Mouse (Mus musculus) mouse embryonic stem cell (cell line): ENCODE data around the gene Asdurf.
"Not testable (repeated sequence)": the region's sequence is repeated elsewhere in the genome, so short reads cannot be mapped to it uniquely, and the experiment has no call there.

Source experiments
- in situ Hi-C, 2 experiments: fragments of 300-500 bp; cut with MboI; formaldehyde crosslinking; loops; 1 replicate in 1 of 2; 3 replicates in 1 of 2; pipeline ENCODE4 v1.14.3; 2019 to 2020; ENCODE audit warnings: low sequenced_read_pairs in 2 of 2, low pct_unique_long_range_greater_than_20kb in 1 of 2, mixed read lengths in 1 of 2; ENCODE audit not compliant: unreplicated experiment in 1 of 2

Gene Asdurf

DNA sequence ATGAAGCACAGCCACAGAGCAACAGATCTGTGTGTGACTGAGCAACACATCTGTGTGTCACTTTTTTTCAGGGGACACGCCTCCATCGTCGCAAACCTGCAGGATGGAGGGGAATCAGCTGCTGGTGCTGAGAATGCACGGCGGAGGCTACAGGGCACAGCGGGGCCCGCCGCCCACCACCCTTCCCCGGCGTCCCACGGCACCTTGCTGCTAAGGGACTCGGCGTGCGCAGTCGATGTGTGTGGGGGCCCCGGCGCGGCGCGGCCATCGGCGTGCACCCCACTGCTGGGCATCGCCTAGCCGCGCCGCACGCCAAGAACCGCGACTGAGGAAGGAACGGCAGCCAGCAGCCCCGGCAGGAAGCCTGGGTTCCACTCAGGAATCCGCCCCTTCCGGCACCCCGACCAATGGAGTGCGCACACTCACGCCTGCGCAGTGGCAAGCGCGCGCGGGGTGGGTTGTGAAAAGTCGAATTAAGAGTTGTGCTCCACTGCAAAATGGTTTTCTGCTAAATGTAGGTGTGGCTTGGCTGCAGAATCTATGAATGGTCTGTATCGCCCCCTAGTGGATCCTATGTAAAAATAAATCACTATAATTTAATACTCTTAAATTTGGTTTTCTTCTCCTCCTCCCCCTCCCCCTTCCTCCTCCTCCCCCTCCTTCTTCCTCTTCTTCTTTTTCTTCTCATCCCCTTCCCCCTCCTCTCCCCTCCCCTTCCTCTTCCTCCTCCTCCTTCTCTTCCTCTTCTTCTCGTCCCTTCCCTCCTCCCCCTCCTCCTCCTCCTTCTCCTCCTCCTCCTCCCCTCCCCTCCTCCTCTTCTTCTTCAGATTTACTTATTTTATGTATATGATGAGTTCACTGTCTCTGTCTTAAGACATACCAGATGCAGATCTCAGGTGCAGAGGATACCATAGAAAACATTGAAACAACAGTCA lies at the start of gene Asdurf, which contains the start of the genes Gm28551 and Asnsd1:
Gene Asdurf, minus strand, starts transcription at position 293 of the 935 bp plus-strand sequence.
Gene Gm28551, minus strand, starts transcription at position 341 of the 935 bp plus-strand sequence.
Gene Asnsd1, minus strand, starts transcription at position 426 of the 935 bp plus-strand sequence.
- in situ Hi-C loops, result loop anchor here in 1 of 2 experiments (25.0 kb wide), 1 partner anchor 290 kb away; the partner anchor contains the start of gene Mstn

DNA sequence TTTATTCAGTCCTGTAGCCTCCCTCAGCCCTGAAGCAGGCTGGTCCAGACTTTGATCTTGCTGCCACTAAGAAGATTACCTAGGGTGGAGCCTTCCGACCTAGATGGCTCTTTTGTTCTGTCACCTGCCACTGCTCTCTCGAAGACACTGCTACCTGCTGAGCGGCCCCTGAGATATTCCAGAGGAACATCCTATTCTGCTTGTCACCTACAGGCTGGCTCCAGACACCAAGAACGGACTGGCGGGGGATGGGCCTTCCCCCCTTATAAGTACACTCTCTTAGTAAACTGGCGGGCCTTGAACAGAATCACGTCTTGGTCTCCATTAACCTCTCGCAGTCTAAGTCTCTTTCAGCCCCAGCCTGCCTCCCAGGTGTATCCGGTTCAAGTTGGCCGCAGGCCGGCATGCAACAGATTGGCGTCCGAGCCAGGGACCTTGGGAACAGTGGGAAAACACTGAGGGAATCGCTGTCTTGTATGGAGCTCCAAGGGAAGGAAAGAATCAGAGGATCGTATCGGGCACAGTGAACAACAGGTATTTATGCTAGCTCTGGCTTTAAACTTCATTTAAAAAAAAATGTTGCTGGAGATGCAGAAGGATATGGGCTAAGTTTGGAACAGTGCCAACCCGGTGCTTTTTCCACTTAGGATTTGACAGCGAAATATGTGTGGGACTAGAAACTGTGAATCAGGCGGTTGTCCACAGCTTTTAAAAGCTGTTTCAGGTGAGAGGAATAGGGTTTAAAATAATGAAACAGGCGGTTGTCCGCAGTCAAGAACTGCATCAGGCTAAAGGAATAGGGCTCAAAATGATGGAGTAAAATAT lies 41.7 kb upstream of the Asdurf start:
- in situ Hi-C loops, result not testable (repeated sequence)

DNA sequence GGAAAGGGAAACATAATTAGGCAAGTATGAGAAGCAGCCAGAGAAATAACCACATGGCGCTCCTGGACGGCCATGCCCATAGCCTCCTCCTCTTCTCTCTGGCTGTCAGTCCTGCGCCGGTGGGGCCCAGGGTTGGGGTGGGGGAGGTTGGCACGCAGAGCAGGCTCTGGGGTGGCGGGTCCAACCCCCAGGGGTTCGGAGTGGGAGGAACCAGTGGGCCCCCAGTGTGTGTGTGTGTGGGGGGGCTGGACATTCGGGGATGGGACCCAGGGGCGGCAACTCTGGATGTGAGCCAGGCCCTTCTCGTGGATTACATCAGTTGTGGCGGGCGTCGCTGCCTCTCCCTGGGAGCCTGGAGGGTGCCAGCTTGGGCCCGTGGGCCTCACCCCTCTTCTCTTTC lies 36.3 kb upstream of the Asdurf start:
- in situ Hi-C loops, result no loop called here

DNA sequence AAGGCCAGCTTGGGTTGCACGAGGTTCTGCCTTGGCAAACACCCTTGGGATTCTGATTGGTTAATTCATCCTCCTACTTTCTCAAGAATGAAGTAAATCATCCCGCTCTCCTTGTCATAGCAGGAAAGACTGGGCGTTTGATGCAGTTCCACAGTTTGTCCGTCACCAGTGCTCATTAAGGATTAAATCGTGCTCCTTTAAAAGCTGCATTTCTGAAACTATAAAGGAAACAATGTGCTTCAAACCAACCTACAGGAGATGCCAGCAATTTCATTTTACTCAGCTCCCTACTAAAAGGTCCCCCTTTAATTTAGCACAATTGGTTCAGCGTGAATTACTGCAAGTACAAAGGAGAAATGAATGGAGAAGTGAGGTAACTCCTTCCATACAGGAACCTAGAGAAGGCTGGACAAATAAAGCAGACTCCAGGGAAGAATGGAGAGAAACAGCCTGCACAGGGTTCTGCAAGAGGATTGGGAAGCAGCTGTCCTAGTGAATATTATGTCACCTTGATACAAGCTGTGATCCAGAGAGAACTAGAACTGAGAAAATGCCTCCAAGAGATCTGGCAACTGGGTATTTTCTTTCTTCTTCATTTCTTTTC lies 31.8 kb upstream of the Asdurf start:
- in situ Hi-C loops, result no loop called here

DNA sequence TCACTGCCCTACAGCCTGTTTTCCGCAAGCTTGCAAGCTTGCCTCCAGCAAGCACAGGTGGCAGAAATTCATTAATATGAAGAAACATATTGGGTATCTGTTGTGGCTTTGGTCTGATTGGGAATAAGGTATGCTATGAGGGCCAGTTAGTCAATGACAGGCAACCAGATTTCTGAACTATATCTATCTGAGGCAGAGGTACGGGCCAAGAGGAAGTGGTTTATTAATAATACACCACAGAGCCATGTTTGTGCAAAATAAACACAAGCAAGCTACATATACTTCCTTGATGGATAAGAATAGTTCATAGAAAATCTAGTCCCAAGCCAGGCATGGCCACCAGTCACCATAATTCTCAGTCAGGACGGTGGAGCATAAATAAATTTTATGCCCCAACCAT lies 25.3 kb upstream of the Asdurf start:
- in situ Hi-C loops, result no loop called here

DNA sequence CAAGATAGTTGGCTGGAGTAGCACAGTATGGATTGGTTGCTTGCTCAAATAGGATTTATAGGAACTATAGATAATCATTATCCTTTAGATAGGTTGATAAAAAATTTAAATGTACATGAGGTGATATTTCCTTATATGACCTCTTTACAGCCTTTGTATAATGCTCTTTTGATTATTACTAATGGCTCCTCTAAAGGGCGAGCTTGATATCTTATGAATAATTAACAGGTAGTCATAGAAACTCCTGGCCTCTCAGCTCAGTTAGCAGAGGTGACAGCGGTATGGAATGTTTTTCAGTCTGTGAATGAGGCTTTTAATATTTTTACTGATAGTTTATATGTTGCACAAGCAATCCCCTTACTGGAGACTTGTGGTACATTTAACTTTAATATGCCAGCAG lies 23.5 kb upstream of the Asdurf start:
- in situ Hi-C loops, result not testable (repeated sequence)

DNA sequence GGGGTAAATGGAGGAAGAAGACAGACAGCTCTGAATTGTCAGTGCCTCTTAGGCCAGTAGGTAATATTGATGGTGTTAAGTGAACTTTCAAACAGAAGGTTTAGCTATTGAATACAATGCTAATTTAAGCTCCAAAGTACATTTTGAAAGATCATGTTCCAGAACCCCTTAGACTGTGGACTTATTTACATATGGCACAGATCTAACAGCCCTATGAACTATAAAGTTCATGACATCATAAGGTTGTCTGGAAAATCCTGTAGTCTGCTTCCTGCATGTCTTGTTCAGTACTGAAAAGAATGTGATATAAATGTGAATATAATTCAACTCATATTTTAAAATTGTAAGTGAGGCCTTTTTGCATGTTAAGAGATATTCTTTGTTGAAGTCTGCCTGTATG lies 6.6 kb upstream of the Asdurf start:
- in situ Hi-C loops, result loop anchor here in 1 of 2 experiments (25.0 kb wide), 1 partner anchor 297 kb away; the partner anchor contains the start of gene Mstn

DNA sequence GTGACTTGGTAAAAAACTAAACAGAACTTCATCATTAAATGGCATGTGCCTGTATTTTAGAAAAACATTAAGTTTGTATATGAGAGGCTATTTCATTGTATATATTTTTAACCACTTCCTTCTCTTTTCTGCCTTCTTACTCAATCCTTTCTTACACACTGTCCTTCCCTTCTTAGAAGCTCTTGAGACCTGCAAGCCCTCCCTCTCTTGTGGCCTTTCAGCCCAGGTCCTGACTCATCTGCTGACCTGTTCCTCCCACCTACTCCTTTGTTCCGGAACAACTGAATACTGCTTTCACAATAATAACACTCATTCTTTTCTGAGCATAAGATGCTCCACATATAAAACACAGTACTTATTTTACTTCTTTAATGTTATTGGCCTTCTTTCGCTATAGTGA lies 11.3 kb downstream of the Asdurf start:
- in situ Hi-C loops, result no loop called here

DNA sequence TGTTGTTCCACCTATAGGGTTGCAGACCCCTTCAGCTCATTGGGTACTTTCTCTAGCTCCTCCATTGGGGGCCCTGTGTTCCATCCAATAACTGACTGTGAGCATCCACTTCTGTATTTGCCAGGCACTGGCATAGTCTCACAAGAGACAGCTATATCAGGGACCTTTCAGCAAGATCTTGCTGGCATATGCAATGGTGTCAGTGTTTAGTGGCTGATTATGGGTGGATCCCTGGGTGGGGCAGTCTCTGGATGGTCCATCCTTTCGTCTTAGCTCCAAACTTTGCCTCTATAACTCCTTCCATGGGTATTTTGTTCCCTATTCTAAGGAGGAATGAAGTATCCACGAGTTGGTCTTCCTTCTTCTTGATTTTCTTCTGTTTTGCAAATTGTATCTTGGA lies 15.0 kb downstream of the Asdurf start:
- in situ Hi-C loops, result not testable (repeated sequence)

DNA sequence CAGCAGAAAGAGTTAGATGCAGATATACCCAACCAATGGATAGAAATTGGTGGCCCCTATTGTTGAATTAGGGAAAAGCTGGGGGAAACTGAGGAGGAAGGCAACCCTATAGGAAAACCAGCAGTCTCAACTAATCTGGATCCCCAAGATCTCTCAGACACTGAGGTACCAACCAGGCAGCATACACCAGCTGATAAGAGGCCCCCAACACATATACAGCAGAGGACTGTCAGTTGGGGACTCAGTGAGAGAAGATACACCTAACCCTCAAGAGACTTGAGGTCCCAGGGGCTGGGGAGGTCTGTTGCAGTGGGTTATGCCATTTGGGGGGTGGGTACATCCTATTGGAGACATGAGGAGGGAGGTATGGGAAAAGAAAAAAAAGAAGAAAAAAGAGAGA lies 17.0 kb downstream of the Asdurf start:
- in situ Hi-C loops, result no loop called here

DNA sequence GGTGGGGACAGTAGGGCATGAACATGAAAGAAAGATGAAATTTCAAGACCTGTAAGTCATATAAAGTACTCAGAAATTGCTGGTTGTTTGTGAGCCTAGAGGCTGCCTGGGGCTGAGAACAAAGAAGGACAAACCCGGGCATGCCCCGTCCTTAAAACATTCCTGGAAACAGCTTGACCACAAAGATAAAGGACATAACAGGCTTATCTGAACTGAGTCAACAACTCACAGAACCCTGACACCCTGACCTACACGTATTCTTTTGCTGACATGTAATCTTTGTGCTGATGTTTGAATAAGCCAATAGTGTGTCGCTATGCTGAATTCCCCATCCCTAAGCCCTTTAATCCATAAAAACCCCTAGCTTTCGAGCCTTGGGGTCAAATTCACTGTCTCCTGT lies 18.9 kb downstream of the Asdurf start:
- in situ Hi-C loops, result not testable (repeated sequence)

DNA sequence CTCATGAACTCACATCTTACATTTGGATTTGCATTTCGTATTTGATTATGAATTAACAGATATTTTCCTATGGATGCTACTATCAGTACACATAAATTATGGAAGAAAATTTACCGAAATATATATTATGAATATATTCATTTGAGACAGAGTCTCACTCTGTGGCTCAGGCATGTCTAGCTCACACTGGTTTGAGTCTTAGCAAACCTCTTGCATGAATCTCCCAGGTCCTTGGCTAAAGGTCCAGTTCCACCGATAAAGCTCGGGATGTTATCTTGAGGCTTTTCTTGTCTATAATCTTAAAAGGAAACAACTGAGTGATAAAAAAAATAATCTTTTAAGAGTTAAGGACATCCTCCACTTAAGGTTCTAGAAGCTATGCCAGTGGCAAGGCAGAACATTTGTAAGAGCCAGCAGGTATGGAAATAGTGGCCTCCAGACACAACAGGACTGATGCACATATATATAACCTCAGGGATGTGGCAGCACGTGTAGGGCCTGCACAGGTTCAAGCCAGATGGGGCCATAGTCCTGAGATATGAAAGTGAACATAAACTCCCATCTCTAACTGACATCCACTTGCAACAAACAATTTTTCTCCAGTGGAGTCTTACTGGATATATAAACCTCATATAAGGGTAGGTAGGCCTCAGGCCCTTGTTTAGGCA lies 27.5 kb downstream of the Asdurf start:
- in situ Hi-C loops, result no loop called here

DNA sequence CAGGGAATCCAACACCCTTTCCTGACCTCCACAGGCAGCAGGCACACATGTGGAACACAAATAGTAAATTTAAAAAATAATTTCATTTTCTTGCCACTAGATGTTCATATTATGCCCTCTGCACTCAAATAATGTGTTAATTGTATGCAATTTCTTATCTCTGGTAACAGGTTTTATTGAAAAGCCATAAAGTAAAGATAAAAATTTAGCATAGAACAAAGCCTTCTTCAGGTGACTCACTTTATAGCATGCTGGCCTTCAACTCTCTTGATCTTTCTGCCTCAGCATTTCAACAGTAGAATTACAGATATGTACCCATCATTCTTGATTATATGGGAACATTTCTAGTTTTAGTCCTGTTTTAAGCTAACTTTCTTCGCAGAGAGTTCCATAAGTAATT lies 28.1 kb downstream of the Asdurf start:
- in situ Hi-C loops, result no loop called here

DNA sequence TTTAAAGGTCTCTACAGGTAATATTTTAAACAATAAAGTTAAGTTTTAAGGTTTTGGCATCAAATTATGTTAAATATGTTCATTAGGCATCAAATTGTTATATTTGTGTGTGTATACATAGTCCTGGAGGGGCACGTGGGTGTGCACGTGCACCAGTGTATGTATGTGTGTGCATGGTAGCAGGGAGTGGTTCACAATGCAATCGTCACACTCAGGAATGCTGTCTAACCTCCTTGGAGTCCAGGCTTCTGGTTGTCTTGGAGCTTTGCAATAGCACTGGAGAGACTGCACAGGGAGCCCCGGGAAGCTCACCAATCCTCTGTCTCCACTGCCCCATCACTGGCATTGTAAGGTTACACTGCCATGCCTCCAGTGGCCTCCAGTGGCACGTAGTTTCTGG lies 29.2 kb downstream of the Asdurf start:
- in situ Hi-C loops, result no loop called here

DNA sequence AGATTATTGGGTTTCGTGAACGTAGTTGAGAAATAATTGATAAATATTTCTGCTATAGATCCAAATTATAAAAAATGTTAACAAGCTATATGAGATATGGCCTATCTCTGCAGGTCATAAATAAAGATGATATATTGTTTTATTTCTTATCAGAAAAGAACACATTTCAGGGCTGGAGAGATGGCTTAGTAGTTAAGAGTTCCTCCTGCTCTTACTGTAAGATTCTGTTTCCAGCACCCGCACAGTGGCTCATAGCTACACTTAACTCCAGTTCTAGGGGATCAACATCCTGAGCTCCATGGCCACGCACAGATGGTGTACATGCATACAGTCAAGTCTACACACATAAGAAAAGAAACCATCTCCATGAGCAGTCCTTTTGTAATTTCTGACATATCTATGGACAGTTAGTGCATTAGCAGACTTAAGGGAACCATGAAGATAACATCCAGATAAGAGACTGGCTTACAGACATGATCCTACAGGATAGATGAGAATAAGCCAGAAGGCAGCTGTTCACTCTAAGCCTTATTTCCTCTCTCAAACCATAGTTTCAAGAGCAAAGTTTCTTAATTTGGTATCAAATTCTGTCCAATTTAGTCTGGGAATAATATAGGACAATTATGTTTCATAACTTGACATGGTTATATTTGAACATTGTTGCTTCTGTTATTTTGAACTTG lies 30.6 kb downstream of the Asdurf start:
- in situ Hi-C loops, result no loop called here

DNA sequence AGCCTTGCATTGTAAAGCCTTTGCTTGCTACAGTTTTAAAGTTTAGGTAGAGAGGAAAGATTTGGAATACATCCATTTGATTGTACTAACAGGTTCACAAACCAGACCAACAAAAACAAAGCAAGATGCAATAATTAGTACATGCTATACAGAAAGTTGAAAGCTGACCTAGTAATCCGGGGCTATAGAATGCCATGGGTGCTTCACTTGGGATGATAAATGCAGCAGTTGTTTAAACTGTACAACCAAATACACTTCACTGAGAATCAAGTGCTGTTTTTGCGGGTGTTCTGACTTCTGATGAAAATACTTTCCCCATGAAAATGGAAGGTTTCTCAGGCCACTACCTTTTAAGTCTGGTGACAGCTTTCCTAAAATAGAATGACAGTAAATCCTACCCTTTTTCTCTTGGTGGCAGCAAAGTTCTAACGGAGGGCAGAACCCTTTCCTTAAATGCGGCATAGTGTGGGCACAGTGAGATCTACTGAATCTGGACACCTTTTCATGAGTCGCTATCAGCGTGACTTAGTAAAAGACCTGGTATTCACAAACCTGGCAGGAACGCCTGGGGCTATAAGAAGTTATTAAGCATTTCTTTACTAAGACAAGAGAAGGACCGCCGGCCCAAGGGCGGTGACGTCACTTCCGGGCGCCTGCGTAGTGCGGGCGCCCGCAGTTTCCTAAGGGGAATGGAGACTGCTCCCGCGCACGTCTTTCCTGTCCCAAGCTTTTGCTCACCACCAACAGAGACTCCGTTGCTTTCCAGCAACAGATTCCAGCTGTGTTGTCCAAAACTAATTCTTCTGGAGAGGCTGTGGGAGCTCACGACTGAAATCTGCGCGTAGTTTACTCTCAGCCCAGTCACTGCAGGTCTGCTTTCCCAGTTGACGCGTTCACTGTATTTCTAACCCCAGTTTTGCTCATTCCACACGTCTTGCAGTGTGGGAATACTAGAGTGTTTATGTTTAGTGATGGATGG lies 39.1 kb downstream of the Asdurf start, which contains the start of gene Osgepl1:
Gene Osgepl1, plus strand, starts transcription at position 636 of the 979 bp plus-strand sequence.
- in situ Hi-C loops, result no loop called here

DNA sequence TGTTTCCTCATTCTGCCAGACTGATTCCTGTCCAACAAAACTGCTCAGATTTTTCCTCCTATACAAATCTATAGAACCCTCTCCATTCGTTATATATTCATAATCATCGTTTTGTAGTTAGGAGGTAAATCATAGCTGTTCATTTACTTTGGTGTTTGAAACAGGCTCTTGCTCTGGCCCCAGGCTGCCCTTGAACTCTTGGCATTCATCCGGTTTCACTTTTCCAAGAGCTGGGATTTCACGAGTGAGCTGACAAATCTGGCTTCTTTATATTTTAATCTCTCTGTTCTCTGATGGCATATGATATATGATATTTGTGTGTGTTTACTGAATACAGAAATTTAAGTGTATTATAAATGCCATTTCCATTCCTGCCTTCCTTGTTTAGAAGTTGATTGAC lies 51.9 kb downstream of the Asdurf start:
- in situ Hi-C loops, result no loop called here
